Mouse (Mus musculus) left cerebral cortex, postnatal 14 days (tissue): ENCODE measurements around the gene Sbf2. TPM values are rescaled to one million over a fixed set of nuclear protein-coding genes. Genes with fewer than 3 reads are reported as not detected.
"Not testable (repeated sequence)": the region's sequence is repeated elsewhere in the genome, so short reads cannot be mapped to it uniquely, and the experiment has no call there.

Experiments used
- DNase-seq, 2 experiments: peaks; one replicate each; pipeline ENCODE4 v3.0.0; 2021 to 2022; ENCODE audit warnings: low spot score in 2 of 2, mixed read lengths in 1 of 2
- intact Hi-C: fragments of 180-260 bp; cut with DNase I; formaldehyde crosslinking; loops from one replicate; pipeline ENCODE4 v1.15.1; 2025
- long read RNA-seq, 2 experiments: library from polyadenylated mRNA; stranded (forward); transcript quantifications; one replicate each; pipeline ENCODE4 v2.0.0; 2021
- total RNA-seq, 2 experiments: library from RNA; stranded (reverse); gene quantifications; 2 replicates each; pipeline ENCODE4 v1.2.3; 2021

Sbf2 gene
- total RNA-seq: 10 to 100 TPM; 60.2 to 65.5 TPM
- long read RNA-seq, experiment 1, full-length matches to known transcripts: 1 of 13 reads
- long read RNA-seq, experiment 1, partial matches to known transcripts: 8 of 13 reads
- long read RNA-seq, experiment 1, other reads (novel, unspliced or antisense): 4 of 13 reads
- long read RNA-seq, experiment 2, partial matches to known transcripts: 3 of 11 reads
- long read RNA-seq, experiment 2, other reads (novel, unspliced or antisense): 8 of 11 reads

GRCm38 (mm10) chr7:110614133-110615063 lies at the start of gene Sbf2:
TSS of gene Sbf2 (minus strand) at chr7:110614922.
- intact Hi-C loops: loop anchor here (5.0 kb wide), 1 partner anchor 57 kb away; no protein-coding TSS in a partner anchor
- peak; percentile 63 to 79 for DNase-seq

GRCm38 (mm10) chr7:110658378-110658928 lies 43.7 kb upstream of the Sbf2 start:
- intact Hi-C loops: no loop called here
- no peak for DNase-seq

GRCm38 (mm10) chr7:110655966-110656365 lies 41.2 kb upstream of the Sbf2 start:
- intact Hi-C loops: no loop called here
- no peak for DNase-seq

- intact Hi-C loops: no loop called here
- DNase-seq: no peak
These were observed 40.5 kb upstream of the Sbf2 start for GRCm38 (mm10) chr7:110655230-110655629.

GRCm38 (mm10) chr7:110651091-110651490 lies 36.4 kb upstream of the Sbf2 start:
- no peak for DNase-seq
- intact Hi-C loops: no loop called here

- no peak for DNase-seq
- intact Hi-C loops: no loop called here
These were observed 35.8 kb upstream of the Sbf2 start for GRCm38 (mm10) chr7:110650491-110650890.

- DNase-seq: no peak
- intact Hi-C loops: no loop called here
These were observed 34.6 kb upstream of the Sbf2 start for GRCm38 (mm10) chr7:110649133-110649987.

GRCm38 (mm10) chr7:110648455-110649085 lies 33.8 kb upstream of the Sbf2 start:
- intact Hi-C loops: no loop called here

GRCm38 (mm10) chr7:110647559-110648454 lies 33.1 kb upstream of the Sbf2 start:
- intact Hi-C loops: no loop called here
- DNase-seq: no peak

More at GRCm38 (mm10) chr7:110648455-110649085, 33.8 kb upstream of the Sbf2 start:
- DNase-seq: no peak

- no peak for DNase-seq
These were observed 32.1 kb upstream of the Sbf2 start for GRCm38 (mm10) chr7:110646611-110647407.

GRCm38 (mm10) chr7:110645859-110646258 lies 31.1 kb upstream of the Sbf2 start:
- DNase-seq: no peak
- intact Hi-C loops: no loop called here

More at GRCm38 (mm10) chr7:110646611-110647407, 32.1 kb upstream of the Sbf2 start:
- intact Hi-C loops: no loop called here

- DNase-seq: peak; percentile 69 to 80
- intact Hi-C loops: no loop called here
These were observed 30.6 kb upstream of the Sbf2 start for GRCm38 (mm10) chr7:110645311-110645710.

- intact Hi-C loops: loop anchor here (10.0 kb wide), 1 partner anchor 165 kb away; no protein-coding TSS in a partner anchor
- DNase-seq: not testable (repeated sequence)
These were observed 25.2 kb upstream of the Sbf2 start for GRCm38 (mm10) chr7:110639958-110640357.

- no peak for DNase-seq
- intact Hi-C loops: loop anchor here (10.0 kb wide), 1 partner anchor 165 kb away; no protein-coding TSS in a partner anchor
These were observed 24.7 kb upstream of the Sbf2 start for GRCm38 (mm10) chr7:110639291-110639915.

- no peak for DNase-seq
- intact Hi-C loops: loop anchor here (10.0 kb wide), 1 partner anchor 166 kb away; no protein-coding TSS in a partner anchor
These were observed 23.8 kb upstream of the Sbf2 start for GRCm38 (mm10) chr7:110638305-110639110.
